Mouse (Mus musculus) spleen, adult 2 months (tissue): ENCODE data around the gene Dtnb. TPM values are rescaled to one million over a fixed set of nuclear protein-coding genes. Genes with fewer than 3 reads are reported as not detected.

Experiments
- DNase-seq, 2 experiments: peaks; one replicate each; pipeline versions ENCODE4 v3.0.0 to v3.0.0-alpha.2; 2012 to 2021; ENCODE audit warnings: low spot score in 2 of 2, low read depth in 1 of 2
- H3K27ac ChIP-seq: fragments of 200-500 bp; 2 replicates; pipeline ENCODE4 v1.5.1; 2012; ENCODE audit warnings: low read length, inconsistent platforms; ENCODE audit not compliant: insufficient read depth
- H3K27me3 ChIP-seq: fragments of 200-500 bp; 2 replicates; pipeline ENCODE4 v1.6.1; 2012; ENCODE audit warnings: mild to moderate bottlenecking, moderate library complexity, low read length, inconsistent platforms; ENCODE audit not compliant: control insufficient read depth, insufficient read depth
- H3K36me3 ChIP-seq: fragments of 200-500 bp; 2 replicates; pipeline ENCODE4 v1.6.1; 2012; ENCODE audit warnings: mild to moderate bottlenecking, low read length, inconsistent platforms; ENCODE audit not compliant: control insufficient read depth, insufficient read depth
- H3K4me1 ChIP-seq: fragments of 200-500 bp; 2 replicates; pipeline ENCODE4 v1.6.1; 2011; ENCODE audit warnings: inconsistent platforms; ENCODE audit not compliant: control insufficient read depth, insufficient read depth, insufficient read length
- H3K4me3 ChIP-seq: fragments of 200-500 bp; 2 replicates; pipeline ENCODE4 v1.5.1; 2011; ENCODE audit warnings: mild to moderate bottlenecking, inconsistent platforms; ENCODE audit not compliant: insufficient read depth, insufficient read length; ENCODE audit errors: extremely low read depth
- CTCF ChIP-seq: fragments of 200-500 bp; IDR thresholded peaks from 2 replicates; pipeline ENCODE4 v1.5.1; 2011; ENCODE audit warnings: mild to moderate bottlenecking, inconsistent platforms; ENCODE audit not compliant: insufficient read depth, insufficient read length, insufficient replicate concordance; ENCODE audit errors: extremely low read depth
- POLR2A ChIP-seq: fragments of 200-500 bp; IDR thresholded peaks from 2 replicates; pipeline ENCODE4 v1.6.1; 2011; ENCODE audit warnings: low read depth, low read length, inconsistent platforms
- whole genome bisulfite sequencing: fragments of 180-500 bp; shearing (Covaris S2); methylation state at CpG from one replicate; pipeline ENCODE4 v1.1.7; 2018; 5-methylcytosine and 5-hydroxymethylcytosine counted together
- polyA plus RNA-seq: library from polyadenylated mRNA; depleted of rRNA; stranded (reverse); fragments of >200 nt; gene quantifications from 2 replicates; pipeline ENCODE4 v1.2.3, GENCODE M21; 2012

Dtnb gene
- polyA plus RNA-seq, 1 experiment = 31.0 TPM

GRCm38 (mm10) chr12:3780931-3781471, 208.8 kb downstream of the Dtnb start:
- Histone ChIP-seq H3K4me3 (no peak overlapping the region), H3K36me3 (no peaks in the 10 kb centered on the region), H3K27ac (peak overlapping the region; percentile 80), H3K27me3 (no peaks in the 10 kb centered on the region), H3K4me1 (peaks cover 22% of the 10 kb centered on the region)
- no peak for TF ChIP-seq CTCF
- TF ChIP-seq POLR2A = no peak
- 35% methylated on average over 7 of the region's 7 CpGs for WGBS
- no peak for DNase-seq

- peak; percentile 73 to 92 for DNase-seq
- peaks cover 21% of the 10 kb centered on the region for H3K4me1 ChIP-seq
- TF ChIP-seq POLR2A (no peak), CTCF (peak; percentile 99)
- no peaks in the 10 kb centered on the region for H3K27me3 ChIP-seq
- H3K36me3 ChIP-seq = no peaks in the 10 kb centered on the region
- H3K27ac ChIP-seq = peak overlapping the region; percentile 80
- 2% methylated on average over 8 of the region's 8 CpGs for WGBS
- no peak overlapping the region for H3K4me3 ChIP-seq
These were observed 209.3 kb downstream of the Dtnb start for GRCm38 (mm10) chr12:3781482-3781881.

GRCm38 (mm10) chr12:3783196-3783825, 211.1 kb downstream of the Dtnb start:
- TF ChIP-seq CTCF (no peak), POLR2A (no peak)
- Histone ChIP-seq H3K4me3 (no peak overlapping the region), H3K27ac (no peak overlapping the region), H3K4me1 (peaks cover 21% of the 10 kb centered on the region), H3K27me3 (no peaks in the 10 kb centered on the region), H3K36me3 (no peaks in the 10 kb centered on the region)
- no peak for DNase-seq
- 79% methylated on average over 3 of the region's 3 CpGs for WGBS

- Histone ChIP-seq H3K27ac (no peak overlapping the region), H3K4me3 (no peak overlapping the region), H3K27me3 (no peaks in the 10 kb centered on the region), H3K4me1 (peaks cover 19% of the 10 kb centered on the region), H3K36me3 (no peaks in the 10 kb centered on the region)
- no peak for DNase-seq
- no peak for TF ChIP-seq POLR2A
- TF ChIP-seq CTCF = no peak
- 96% methylated on average over 2 of the region's 2 CpGs for WGBS
These were observed 212.1 kb downstream of the Dtnb start for GRCm38 (mm10) chr12:3784258-3784657.

GRCm38 (mm10) chr12:3784729-3785128, 212.5 kb downstream of the Dtnb start:
- peaks cover 14% of the 10 kb centered on the region for H3K4me1 ChIP-seq
- H3K4me3 ChIP-seq = no peak overlapping the region
- 88% methylated on average over 4 of the region's 4 CpGs for WGBS
- H3K27me3 ChIP-seq = no peaks in the 10 kb centered on the region
- no peak for TF ChIP-seq POLR2A
- no peak for TF ChIP-seq CTCF
- DNase-seq = no peak
- no peaks in the 10 kb centered on the region for H3K36me3 ChIP-seq
- H3K27ac ChIP-seq = no peak overlapping the region

GRCm38 (mm10) chr12:3787041-3787440, 214.9 kb downstream of the Dtnb start:
- Histone ChIP-seq H3K36me3 (no peaks in the 10 kb centered on the region), H3K4me1 (peaks cover 3% of the 10 kb centered on the region; the same call in 1 of the 2 replicates), H3K27me3 (no peaks in the 10 kb centered on the region), H3K4me3 (no peak overlapping the region), H3K27ac (no peak overlapping the region)
- no peak for DNase-seq
- whole genome bisulfite sequencing = 88% methylated on average over 3 of the region's 3 CpGs
- no peak for TF ChIP-seq POLR2A
- no peak for TF ChIP-seq CTCF

GRCm38 (mm10) chr12:3787541-3787940, 215.4 kb downstream of the Dtnb start:
- 75% methylated on average over 1 of the region's 1 CpGs for WGBS

More at GRCm38 (mm10) chr12:3787541-3787940, 215.4 kb downstream of the Dtnb start:
- no peaks in the 10 kb centered on the region for H3K36me3 ChIP-seq
- H3K4me1 ChIP-seq = peaks cover 6% of the 10 kb centered on the region; the same call in 1 of the 2 replicates
- no peak for DNase-seq
- no peaks in the 10 kb centered on the region for H3K27me3 ChIP-seq
- H3K27ac ChIP-seq = no peak overlapping the region
- no peak overlapping the region for H3K4me3 ChIP-seq
- TF ChIP-seq POLR2A (no peak), CTCF (no peak)
